Mouse (Mus musculus): ENCODE measurements at regions not wholly inside any gene's neighbourhood (a gene's known extent, or its start where the extent isn't known, plus 50 kb on each side); places are given as distances from the start of the nearest gene placed in this dataset.
"Not testable (repeated sequence)": the region's sequence is repeated elsewhere in the genome, so short reads cannot be mapped to it uniquely, and the experiment has no call there.

DNA sequence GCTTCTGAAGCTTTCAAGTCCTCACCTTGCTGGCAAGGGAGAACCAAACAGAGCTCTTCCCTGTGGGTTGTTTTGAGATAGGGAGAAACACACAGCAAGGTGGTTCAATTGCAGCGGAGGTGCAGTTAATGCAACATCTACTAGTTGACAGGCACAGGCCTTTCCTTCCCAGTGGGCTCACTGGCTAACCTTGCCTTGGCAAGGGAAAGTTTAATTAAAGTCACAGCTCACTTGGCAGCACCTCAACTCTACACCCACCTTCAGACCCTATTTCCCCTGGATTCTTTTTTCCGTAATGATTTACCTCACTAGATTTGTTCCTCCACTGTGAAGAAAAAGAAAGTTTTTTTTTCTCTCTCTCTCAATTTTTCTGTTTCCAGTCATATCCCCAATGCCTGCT is 314.5 kb downstream of the Tlr4 start:
- Histone ChIP-seq H3K4me3 (no peak overlapping the region), H3K4me2 (replicated peaks) (no peak overlapping the region), H3K9ac (replicated peaks) (no peak overlapping the region), H3K9me3 (no peaks in the 10 kb centered on the region), H3K36me3 (no peaks in the 10 kb centered on the region), H3K27ac (replicated peaks) (no peak overlapping the region), H3K4me1 (no peaks in the 10 kb centered on the region), H3K27me3 (no peaks in the 10 kb centered on the region)
- 91% methylated on average over 2 of the region's 2 CpGs for WGBS
- no peak for ATAC-seq (replicated peaks)

- H3K9me3 ChIP-seq: no peaks in the 10 kb centered on the region
- H3K36me3 ChIP-seq: no peaks in the 10 kb centered on the region
- no peaks in the 10 kb centered on the region for H3K4me1 ChIP-seq
- no peak for ATAC-seq (replicated peaks)
- no peak overlapping the region for H3K4me3 ChIP-seq
- 66% methylated on average over 2 of the region's 2 CpGs for WGBS
- H3K27ac ChIP-seq (replicated peaks): no peak overlapping the region
- H3K9ac ChIP-seq (replicated peaks): no peak overlapping the region
- no peak overlapping the region for H3K4me2 ChIP-seq (replicated peaks)
- no peaks in the 10 kb centered on the region for H3K27me3 ChIP-seq
These were observed 321.1 kb downstream of the Tlr4 start for GRCm38 (mm10) chr4:67148521-67148920.

GRCm38 (mm10) chr4:67162673-67163072 is 335.3 kb downstream of the Tlr4 start:
- Histone ChIP-seq H3K27me3 (no peaks in the 10 kb centered on the region), H3K4me2 (replicated peaks) (no peak overlapping the region), H3K9ac (replicated peaks) (no peak overlapping the region), H3K4me3 (no peak overlapping the region), H3K4me1 (no peaks in the 10 kb centered on the region), H3K36me3 (no peaks in the 10 kb centered on the region), H3K9me3 (no peaks in the 10 kb centered on the region), H3K27ac (replicated peaks) (no peak overlapping the region)
- WGBS: 88% methylated on average over 3 of the region's 3 CpGs
- no peak for ATAC-seq (replicated peaks)

DNA sequence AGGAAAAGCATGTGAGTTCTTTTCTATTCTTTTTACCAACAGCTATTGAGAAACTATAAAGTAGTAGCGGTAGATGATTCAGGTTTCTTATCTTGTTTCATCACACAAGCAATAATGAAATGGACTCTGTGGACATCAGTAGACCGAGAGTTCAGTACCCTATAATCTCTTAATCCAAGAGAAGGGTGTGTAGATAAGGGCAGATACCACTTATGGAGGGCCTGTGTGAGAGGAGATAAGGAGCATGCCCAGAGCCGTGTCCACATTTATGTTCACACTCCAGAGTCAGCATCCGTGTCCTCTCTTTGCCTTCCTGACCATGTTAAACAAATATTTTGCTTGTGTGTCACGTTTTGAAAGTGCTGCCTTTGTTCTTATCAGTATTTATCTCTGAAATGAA is 340.3 kb downstream of the Tlr4 start:
- Histone ChIP-seq H3K9me3 (no peaks in the 10 kb centered on the region), H3K27ac (replicated peaks) (no peak overlapping the region), H3K36me3 (no peaks in the 10 kb centered on the region), H3K9ac (replicated peaks) (no peak overlapping the region), H3K4me1 (no peaks in the 10 kb centered on the region), H3K4me2 (replicated peaks) (no peak overlapping the region), H3K27me3 (no peaks in the 10 kb centered on the region), H3K4me3 (no peak overlapping the region)
- ATAC-seq (replicated peaks): no peak
- 83% methylated on average over 5 of the region's 5 CpGs for WGBS

DNA sequence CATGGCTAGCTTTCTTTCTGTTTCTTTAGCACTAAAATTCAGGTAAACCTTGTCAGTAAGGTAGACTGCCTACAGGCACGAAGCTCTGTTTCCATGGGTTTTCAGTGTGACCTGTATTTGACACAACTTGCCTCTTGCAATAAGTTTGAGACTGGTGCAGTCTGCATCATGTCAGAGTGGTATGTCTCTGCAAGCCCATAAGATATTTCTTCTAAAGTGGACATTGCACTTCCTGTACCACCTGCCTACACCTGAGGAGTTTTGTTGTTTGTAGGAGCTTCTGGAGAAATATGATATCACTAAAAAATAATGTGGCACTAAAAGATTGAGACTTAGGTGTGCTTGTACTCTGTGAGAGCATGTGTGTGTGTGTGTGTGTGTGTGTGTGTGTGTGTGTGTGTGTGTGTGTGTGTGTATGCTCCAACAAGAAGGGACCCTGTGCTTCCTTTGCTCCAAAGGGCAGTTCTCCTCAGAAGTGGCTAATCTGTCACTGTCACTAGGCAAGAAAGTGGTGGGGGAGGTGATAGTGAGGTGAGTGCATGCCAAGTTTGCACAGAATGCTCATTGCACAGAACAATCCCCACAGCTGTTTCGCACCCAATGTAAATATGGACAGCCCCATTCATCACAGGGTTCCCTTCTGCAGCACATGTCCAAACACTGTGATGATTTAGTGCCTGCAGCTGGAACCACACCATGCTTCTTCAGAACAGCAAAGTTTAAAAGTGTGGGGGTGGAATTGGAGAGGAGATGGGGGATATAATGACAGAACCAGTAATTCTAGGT is 360.5 kb downstream of the Tlr4 start:
- WGBS: 84% methylated on average over 2 of the region's 2 CpGs
- Histone ChIP-seq H3K9me3 (no peaks in the 10 kb centered on the region), H3K27me3 (no peaks in the 10 kb centered on the region), H3K36me3 (no peaks in the 10 kb centered on the region), H3K9ac (replicated peaks) (no peak overlapping the region), H3K4me3 (no peak overlapping the region), H3K27ac (replicated peaks) (no peak overlapping the region), H3K4me1 (no peaks in the 10 kb centered on the region), H3K4me2 (replicated peaks) (no peak overlapping the region)
- no peak for ATAC-seq (replicated peaks)

- Histone ChIP-seq H3K4me2 (replicated peaks) (no peak overlapping the region), H3K27ac (replicated peaks) (no peak overlapping the region), H3K27me3 (no peaks in the 10 kb centered on the region), H3K4me1 (no peaks in the 10 kb centered on the region), H3K9ac (replicated peaks) (no peak overlapping the region), H3K36me3 (no peaks in the 10 kb centered on the region), H3K9me3 (no peaks in the 10 kb centered on the region), H3K4me3 (no peak overlapping the region)
- ATAC-seq (replicated peaks): no peak
These were observed 363.2 kb downstream of the Tlr4 start for GRCm38 (mm10) chr4:67190536-67190935.

DNA sequence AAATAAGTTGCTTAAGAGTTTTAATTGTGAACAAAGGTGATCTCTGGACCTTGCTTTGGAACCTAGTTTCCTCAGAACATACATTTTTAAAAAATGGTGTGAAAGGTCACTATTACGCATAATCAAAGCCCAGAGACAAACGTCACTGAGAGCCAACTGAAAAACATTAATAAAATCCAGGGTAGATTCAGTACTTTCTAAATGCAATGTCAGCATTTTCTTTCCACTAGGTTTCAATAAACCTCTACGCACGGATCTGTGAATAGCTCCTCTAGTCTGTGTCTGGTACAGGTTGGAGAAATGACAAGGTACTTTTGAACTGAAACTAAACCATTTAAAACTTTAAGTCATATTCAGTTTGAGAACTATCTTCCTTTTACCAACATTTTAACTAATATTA is 367.0 kb downstream of the Tlr4 start:
- 85% methylated on average over 4 of the region's 4 CpGs for WGBS
- no peak for ATAC-seq (replicated peaks)

GRCm38 (mm10) chr4:67196907-67197306 is 369.5 kb downstream of the Tlr4 start:
- no peak for ATAC-seq (replicated peaks)
- Histone ChIP-seq H3K4me3 (no peak overlapping the region), H3K4me1 (no peaks in the 10 kb centered on the region), H3K4me2 (replicated peaks) (no peak overlapping the region), H3K36me3 (no peaks in the 10 kb centered on the region), H3K9me3 (no peaks in the 10 kb centered on the region), H3K27me3 (no peaks in the 10 kb centered on the region), H3K27ac (replicated peaks) (no peak overlapping the region), H3K9ac (replicated peaks) (no peak overlapping the region)
- 92% methylated on average over 5 of the region's 5 CpGs for WGBS

More for the DNA sequence above, 367.0 kb downstream of the Tlr4 start:
- Histone ChIP-seq H3K9ac (replicated peaks) (no peak overlapping the region), H3K4me2 (replicated peaks) (no peak overlapping the region), H3K9me3 (no peaks in the 10 kb centered on the region), H3K4me3 (no peak overlapping the region), H3K36me3 (no peaks in the 10 kb centered on the region), H3K27ac (replicated peaks) (no peak overlapping the region), H3K4me1 (no peaks in the 10 kb centered on the region), H3K27me3 (no peaks in the 10 kb centered on the region)

- H3K4me2 ChIP-seq (replicated peaks); H3K4me3 ChIP-seq; H3K9me3 ChIP-seq; H3K36me3 ChIP-seq; H3K4me1 ChIP-seq; H3K27ac ChIP-seq (replicated peaks); ATAC-seq (replicated peaks); H3K9ac ChIP-seq (replicated peaks); H3K27me3 ChIP-seq: not testable (repeated sequence)
These were observed 381.0 kb downstream of the Tlr4 start for GRCm38 (mm10) chr4:67208406-67208805.

DNA sequence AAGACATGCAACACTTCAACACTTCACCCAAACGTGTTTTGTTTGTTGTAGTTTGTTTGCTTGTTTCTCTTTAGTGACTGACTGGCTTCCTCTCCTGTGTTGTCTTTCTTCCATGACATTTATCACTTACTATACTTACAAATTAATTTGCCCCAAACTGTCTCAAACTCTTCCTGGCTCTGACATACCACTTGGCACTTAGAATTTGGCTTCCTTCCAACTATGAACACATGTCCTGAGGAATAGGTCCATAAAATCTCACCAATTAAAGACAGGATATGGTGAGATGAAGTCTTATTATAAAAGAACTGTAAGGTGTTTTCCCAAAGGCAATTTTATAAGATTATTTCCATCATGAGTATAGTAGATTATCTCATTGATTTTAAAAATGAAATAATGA is 386.0 kb downstream of the Tlr4 start:
- no peak overlapping the region for H3K9ac ChIP-seq (replicated peaks)
- ATAC-seq (replicated peaks): peak; percentile 66
- H3K4me1 ChIP-seq: no peaks in the 10 kb centered on the region
- 48% methylated on average over 1 of the region's 1 CpGs for WGBS
- no peaks in the 10 kb centered on the region for H3K9me3 ChIP-seq
- no peaks in the 10 kb centered on the region for H3K27me3 ChIP-seq
- no peaks in the 10 kb centered on the region for H3K36me3 ChIP-seq
- H3K27ac ChIP-seq (replicated peaks): no peak overlapping the region
- no peak overlapping the region for H3K4me2 ChIP-seq (replicated peaks)
- no peak overlapping the region for H3K4me3 ChIP-seq

- H3K4me2 ChIP-seq (replicated peaks): no peak overlapping the region
- no peaks in the 10 kb centered on the region for H3K9me3 ChIP-seq
- no peak overlapping the region for H3K9ac ChIP-seq (replicated peaks)
- no peak overlapping the region for H3K27ac ChIP-seq (replicated peaks)
- H3K36me3 ChIP-seq: no peaks in the 10 kb centered on the region
- no peak overlapping the region for H3K4me3 ChIP-seq
- no peaks in the 10 kb centered on the region for H3K27me3 ChIP-seq
- no peak for ATAC-seq (replicated peaks)
- H3K4me1 ChIP-seq: no peaks in the 10 kb centered on the region
These were observed 397.1 kb downstream of the Tlr4 start for GRCm38 (mm10) chr4:67224533-67224932.

- Histone ChIP-seq H3K9ac (replicated peaks) (no peak overlapping the region), H3K4me3 (no peak overlapping the region), H3K36me3 (no peaks in the 10 kb centered on the region), H3K4me1 (no peaks in the 10 kb centered on the region), H3K27ac (replicated peaks) (no peak overlapping the region), H3K9me3 (no peaks in the 10 kb centered on the region), H3K27me3 (no peaks in the 10 kb centered on the region), H3K4me2 (replicated peaks) (no peak overlapping the region)
- ATAC-seq (replicated peaks): peak; percentile 66; the same call in 1 of the 2 replicates
- 42% methylated on average over 3 of the region's 3 CpGs for WGBS
These were observed 401.8 kb downstream of the Tlr4 start for GRCm38 (mm10) chr4:67229214-67229613.

DNA sequence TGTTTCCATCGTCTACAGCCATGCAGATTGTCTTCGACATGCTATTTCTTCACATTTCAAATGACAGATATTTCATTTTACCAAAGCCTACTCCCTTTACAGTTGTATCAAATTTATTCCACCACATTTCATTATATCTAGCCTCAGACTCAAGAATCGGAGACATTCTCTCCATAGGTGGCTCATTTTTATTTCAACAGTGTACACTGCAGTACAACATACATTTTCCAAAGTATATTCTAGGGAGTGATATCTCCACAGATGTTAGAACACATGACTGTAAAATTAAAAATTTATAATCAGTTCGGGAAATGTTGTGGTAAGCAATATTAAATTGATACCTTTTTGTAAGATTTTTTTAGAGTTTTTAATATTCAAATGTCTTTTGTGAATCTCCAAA is 446.2 kb downstream of the Tlr4 start:
- no peak overlapping the region for H3K4me2 ChIP-seq (replicated peaks)
- no peak overlapping the region for H3K4me3 ChIP-seq
- no peak overlapping the region for H3K27ac ChIP-seq (replicated peaks)
- no peaks in the 10 kb centered on the region for H3K4me1 ChIP-seq
- no peaks in the 10 kb centered on the region for H3K9me3 ChIP-seq
- no peak overlapping the region for H3K9ac ChIP-seq (replicated peaks)
- no peaks in the 10 kb centered on the region for H3K36me3 ChIP-seq
- WGBS: 90% methylated on average over 4 of the region's 4 CpGs
- H3K27me3 ChIP-seq: no peaks in the 10 kb centered on the region
- ATAC-seq (replicated peaks): no peak
